Mouse (Mus musculus): ENCODE data around the gene C130060K24Rik.

Gene C130060K24Rik

GRCm38 (mm10) chr6:65380918-65381772 is at the start of gene C130060K24Rik:
TSS of gene C130060K24Rik (plus strand) at chr6:65381105.
- DNase-seq (ENCODE audit: extremely low read depth, insufficient read length, low spot score) = no peak

GRCm38 (mm10) chr6:65334246-65334645 is 46.7 kb upstream of the C130060K24Rik start:
- DNase-seq (ENCODE audit: extremely low read depth, insufficient read length, low spot score) = no peak

GRCm38 (mm10) chr6:65339391-65339790 is 41.5 kb upstream of the C130060K24Rik start:
- no peak for DNase-seq (ENCODE audit: extremely low read depth, insufficient read length, low spot score)

- DNase-seq (ENCODE audit: extremely low read depth, insufficient read length, low spot score) = no peak
These were observed 39.5 kb upstream of the C130060K24Rik start for GRCm38 (mm10) chr6:65341360-65341759.

- no peak for DNase-seq (ENCODE audit: extremely low read depth, insufficient read length, low spot score)
These were observed 33.2 kb upstream of the C130060K24Rik start for GRCm38 (mm10) chr6:65347736-65348135.

- DNase-seq (ENCODE audit: extremely low read depth, insufficient read length, low spot score) = no peak
These were observed 32.6 kb upstream of the C130060K24Rik start for GRCm38 (mm10) chr6:65348255-65348654.

GRCm38 (mm10) chr6:65351622-65352021 is 29.3 kb upstream of the C130060K24Rik start:
- no peak for DNase-seq (ENCODE audit: extremely low read depth, insufficient read length, low spot score)

- DNase-seq (ENCODE audit: extremely low read depth, insufficient read length, low spot score) = no peak
These were observed 5.0 kb upstream of the C130060K24Rik start for GRCm38 (mm10) chr6:65375918-65376317.

- DNase-seq (ENCODE audit: extremely low read depth, insufficient read length, low spot score) = no peak
These were observed 41.0 kb downstream of the C130060K24Rik start for GRCm38 (mm10) chr6:65421888-65422287.

GRCm38 (mm10) chr6:65427065-65427464 is 46.2 kb downstream of the C130060K24Rik start:
- no peak for DNase-seq (ENCODE audit: extremely low read depth, insufficient read length, low spot score)

GRCm38 (mm10) chr6:65433159-65433558 is 52.3 kb downstream of the C130060K24Rik start:
- no peak for DNase-seq (ENCODE audit: extremely low read depth, insufficient read length, low spot score)

- DNase-seq (ENCODE audit: extremely low read depth, insufficient read length, low spot score) = no peak
These were observed 72.6 kb downstream of the C130060K24Rik start for GRCm38 (mm10) chr6:65453465-65453864.

GRCm38 (mm10) chr6:65465294-65465693 is 84.4 kb downstream of the C130060K24Rik start:
- DNase-seq (ENCODE audit: extremely low read depth, insufficient read length, low spot score) = no peak

- no peak for DNase-seq (ENCODE audit: extremely low read depth, insufficient read length, low spot score)
These were observed 89.4 kb downstream of the C130060K24Rik start for GRCm38 (mm10) chr6:65470320-65470719.

GRCm38 (mm10) chr6:65472455-65472854 is 91.5 kb downstream of the C130060K24Rik start:
- no peak for DNase-seq (ENCODE audit: extremely low read depth, insufficient read length, low spot score)

GRCm38 (mm10) chr6:65498786-65499185 is 117.9 kb downstream of the C130060K24Rik start:
- no peak for DNase-seq (ENCODE audit: extremely low read depth, insufficient read length, low spot score)
